Mouse (Mus musculus): ENCODE results near the gene Chd4. TPM values are rescaled to one million over a fixed set of nuclear protein-coding genes. Genes with fewer than 3 reads are reported as not detected.

Chd4 gene
- total and polyA plus RNA-seq, 3 experiments = 28.3 to 113 (median 97.1) TPM

- H3K79me2 ChIP-seq (replicated peaks; ENCODE audit: control insufficient read depth, insufficient read depth, low read length) = no peaks in the 10 kb centered on the region
- no peak overlapping the region for H3K27ac ChIP-seq
- DNase-seq = no peak
- no peaks in the 10 kb centered on the region; the same call in 1 of the 2 replicates for H3K36me3 ChIP-seq (ENCODE audit: control insufficient read depth, insufficient read depth, low read length)
- H3K4me1 ChIP-seq (ENCODE audit: control insufficient read depth, insufficient read depth, low read length) = no peaks in the 10 kb centered on the region
- intact Hi-C loops (cut with DNase I) = loop anchor here (5.0 kb wide), 1 partner anchor 160 kb away; no protein-coding TSS in a partner anchor
- no peak overlapping the region for H3K4me3 ChIP-seq
- H3K27me3 ChIP-seq (ENCODE audit: control insufficient read depth, insufficient read depth, low read length) = no peaks in the 10 kb centered on the region
- TF ChIP-seq POLR2A (IDR thresholded peaks at IDR 0.05; ENCODE audit: insufficient read depth, low read depth, low read length) (no peak), EP300 (IDR thresholded peaks at IDR 0.05; ENCODE audit: insufficient read depth, low read depth, low read length) (no peak), CTCF (IDR thresholded peaks at IDR 0.05) (no peak)
- WGBS = 85% methylated on average over 11 of the region's 11 CpGs
- H3K9ac ChIP-seq (ENCODE audit: low read depth, low read length) = no peak overlapping the region
Observed at GRCm38 (mm10) chr6:125112553-125112952, 16.8 kb downstream of the Chd4 start.

GRCm38 (mm10) chr6:125119387-125119786, 23.6 kb downstream of the Chd4 start:
- H3K27me3 ChIP-seq (ENCODE audit: control insufficient read depth, insufficient read depth, low read length) = no peaks in the 10 kb centered on the region
- H3K9ac ChIP-seq (ENCODE audit: low read depth, low read length) = no peak overlapping the region
- DNase-seq = no peak
- intact Hi-C loops (cut with DNase I) = no loop called here
- no peak overlapping the region for H3K4me3 ChIP-seq
- TF ChIP-seq CTCF (IDR thresholded peaks at IDR 0.05) = no peak
- no peak for TF ChIP-seq POLR2A (IDR thresholded peaks at IDR 0.05; ENCODE audit: insufficient read depth, low read depth, low read length)
- no peak for TF ChIP-seq EP300 (IDR thresholded peaks at IDR 0.05; ENCODE audit: insufficient read depth, low read depth, low read length)
- WGBS = 91% methylated on average over 8 of the region's 8 CpGs
- no peaks in the 10 kb centered on the region for H3K4me1 ChIP-seq (ENCODE audit: control insufficient read depth, insufficient read depth, low read length)
- no peaks in the 10 kb centered on the region; the same call in 1 of the 2 replicates for H3K36me3 ChIP-seq (ENCODE audit: control insufficient read depth, insufficient read depth, low read length)
- no peak overlapping the region for H3K27ac ChIP-seq
- H3K79me2 ChIP-seq (replicated peaks; ENCODE audit: control insufficient read depth, insufficient read depth, low read length) = no peaks in the 10 kb centered on the region

DNA sequence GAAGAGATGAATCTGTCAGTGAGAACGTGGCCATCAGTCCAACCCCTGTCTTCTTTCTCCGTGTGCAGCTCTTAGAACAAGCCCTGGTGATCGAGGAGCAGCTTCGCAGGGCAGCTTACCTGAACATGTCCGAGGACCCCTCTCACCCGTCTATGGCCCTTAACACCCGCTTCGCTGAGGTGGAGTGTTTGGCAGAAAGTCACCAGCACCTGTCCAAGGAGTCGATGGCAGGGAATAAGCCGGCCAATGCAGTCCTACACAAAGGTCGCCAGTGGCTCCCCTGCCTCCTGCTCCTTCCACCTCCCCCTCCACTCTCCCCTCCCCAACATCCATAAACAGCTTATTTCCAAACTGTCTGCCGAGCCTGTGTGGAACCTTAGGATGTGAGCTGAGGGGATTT, 32.9 kb downstream of the Chd4 start:
- intact Hi-C loops (cut with DNase I) = no loop called here

DNA sequence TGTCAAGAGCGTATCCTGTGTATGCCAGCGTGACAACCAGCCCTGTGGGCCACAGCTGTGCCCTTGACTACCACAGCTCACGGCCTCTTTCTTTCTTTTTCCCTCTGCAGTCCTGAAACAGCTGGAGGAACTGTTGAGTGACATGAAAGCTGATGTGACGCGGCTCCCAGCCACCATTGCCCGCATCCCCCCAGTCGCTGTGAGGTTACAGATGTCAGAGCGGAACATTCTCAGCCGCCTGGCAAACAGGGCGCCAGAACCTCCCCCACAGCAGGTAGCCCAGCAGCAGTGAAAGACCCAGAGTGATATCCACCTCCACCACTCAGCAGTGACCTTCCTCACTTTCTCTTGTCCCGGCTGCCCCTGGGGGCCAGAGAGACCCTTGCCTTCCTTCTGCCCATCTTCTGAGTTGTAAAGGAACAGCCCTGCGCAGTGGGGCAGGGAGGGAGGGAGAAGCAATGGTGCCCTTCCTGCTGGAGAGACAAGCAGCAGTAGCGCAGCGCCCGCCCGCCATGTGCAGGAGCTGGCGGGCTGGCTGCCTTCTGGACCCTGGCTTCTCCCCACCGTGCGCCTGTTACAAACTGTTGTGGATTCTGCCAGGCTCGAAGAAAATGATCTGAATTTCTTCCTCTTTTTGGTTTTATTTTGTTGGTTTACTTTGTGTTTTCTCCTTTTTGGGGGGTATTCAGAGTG, 34.1 kb downstream of the Chd4 start:
- Histone ChIP-seq H3K36me3 (ENCODE audit: control insufficient read depth, insufficient read depth, low read length) (no peaks in the 10 kb centered on the region), H3K9ac (ENCODE audit: low read depth, low read length) (no peak overlapping the region), H3K27ac (no peak overlapping the region), H3K27me3 (ENCODE audit: control insufficient read depth, insufficient read depth, low read length) (no peaks in the 10 kb centered on the region), H3K4me3 (no peak overlapping the region), H3K4me1 (ENCODE audit: control insufficient read depth, insufficient read depth, low read length) (peaks cover 1% of the 10 kb centered on the region; the same call in 1 of the 2 replicates), H3K79me2 (replicated peaks; ENCODE audit: control insufficient read depth, insufficient read depth, low read length) (no peaks in the 10 kb centered on the region)
- intact Hi-C loops (cut with DNase I) = loop anchor here (1.0 kb wide), 1 partner anchor 30 kb away; no protein-coding TSS in a partner anchor
- 90% methylated on average over 20 of the region's 20 CpGs for WGBS
- TF ChIP-seq EP300 (IDR thresholded peaks at IDR 0.05; ENCODE audit: insufficient read depth, low read depth, low read length) (no peak), CTCF (IDR thresholded peaks at IDR 0.05) (no peak), POLR2A (IDR thresholded peaks at IDR 0.05; ENCODE audit: insufficient read depth, low read depth, low read length) (no peak)
- DNase-seq = no peak

More for the DNA sequence above, 32.9 kb downstream of the Chd4 start:
- Histone ChIP-seq H3K9ac (ENCODE audit: low read depth, low read length) (no peak overlapping the region), H3K27ac (no peak overlapping the region), H3K27me3 (ENCODE audit: control insufficient read depth, insufficient read depth, low read length) (no peaks in the 10 kb centered on the region), H3K4me3 (no peak overlapping the region), H3K79me2 (replicated peaks; ENCODE audit: control insufficient read depth, insufficient read depth, low read length) (no peaks in the 10 kb centered on the region), H3K36me3 (ENCODE audit: control insufficient read depth, insufficient read depth, low read length) (no peaks in the 10 kb centered on the region), H3K4me1 (ENCODE audit: control insufficient read depth, insufficient read depth, low read length) (peaks cover 1% of the 10 kb centered on the region; the same call in 1 of the 2 replicates)
- 83% methylated on average over 12 of the region's 12 CpGs for WGBS
- DNase-seq = no peak
- TF ChIP-seq EP300 (IDR thresholded peaks at IDR 0.05; ENCODE audit: insufficient read depth, low read depth, low read length) (no peak), POLR2A (IDR thresholded peaks at IDR 0.05; ENCODE audit: insufficient read depth, low read depth, low read length) (no peak), CTCF (IDR thresholded peaks at IDR 0.05) (no peak)

DNA sequence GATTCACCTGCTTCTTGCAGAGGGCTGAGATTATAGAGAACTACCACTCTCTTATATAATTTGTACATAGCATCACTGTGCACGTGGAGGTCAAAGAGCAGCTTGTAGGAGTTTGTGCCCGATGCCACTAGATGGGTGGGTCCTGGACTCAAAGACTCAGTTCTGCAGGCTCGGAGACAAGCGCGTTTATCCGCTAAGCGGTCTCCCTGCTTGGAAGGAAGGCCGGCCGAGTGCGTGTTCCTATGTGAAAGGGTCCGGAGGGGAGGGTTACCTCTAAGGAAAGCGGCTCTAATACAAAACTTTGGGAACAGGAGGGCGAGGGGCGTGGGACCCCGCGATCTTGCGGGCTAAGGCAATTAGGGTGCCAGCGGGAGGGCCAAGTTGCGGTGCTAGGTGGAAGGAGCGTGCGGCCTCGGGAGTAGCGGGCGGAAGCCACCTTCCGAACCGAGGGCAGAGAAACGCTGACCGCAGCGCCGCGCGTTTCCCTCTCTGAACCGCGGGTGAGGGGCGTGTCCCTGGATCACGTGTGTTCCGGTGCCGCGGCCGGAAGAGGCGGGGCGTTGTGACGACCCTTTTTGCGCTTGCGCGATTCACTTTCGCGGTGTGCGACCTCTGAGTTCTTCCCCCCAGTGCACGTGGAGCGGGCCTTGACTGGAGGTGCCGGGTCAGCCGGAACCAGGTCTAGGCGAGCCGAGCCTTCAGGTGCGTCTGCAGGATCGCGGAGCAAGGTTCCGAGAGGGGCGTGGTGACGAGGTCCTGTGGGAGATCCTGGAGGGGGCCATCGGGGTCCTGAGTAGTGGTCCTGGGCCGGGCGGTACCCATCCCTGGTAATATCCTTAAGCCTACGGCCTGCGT, 35.7 kb downstream of the Chd4 start, which contains the start of gene Nop2:
Gene Nop2, plus strand, starts transcription at position 608 of the 855 bp plus-strand sequence.
- Histone ChIP-seq H3K9ac (ENCODE audit: low read depth, low read length) (peak within 1 kb of the TSS; percentile 94), H3K4me1 (ENCODE audit: control insufficient read depth, insufficient read depth, low read length) (peaks cover 1% of the 10 kb centered on the region; the same call in 1 of the 2 replicates), H3K4me3 (peak within 1 kb of the TSS; percentile 68), H3K27ac (peak within 1 kb of the TSS; percentile 93), H3K27me3 (ENCODE audit: control insufficient read depth, insufficient read depth, low read length) (no peaks in the 10 kb centered on the region), H3K79me2 (replicated peaks; ENCODE audit: control insufficient read depth, insufficient read depth, low read length) (no peaks in the 10 kb centered on the region), H3K36me3 (ENCODE audit: control insufficient read depth, insufficient read depth, low read length) (no peaks in the 10 kb centered on the region)
- intact Hi-C loops (cut with DNase I) = no loop called here
- DNase-seq = peak; percentile 90 to 91
- WGBS = under 1% methylated on average over 66 of the region's 66 CpGs
- TF ChIP-seq CTCF (IDR thresholded peaks at IDR 0.05) = no peak
- TF ChIP-seq POLR2A (IDR thresholded peaks at IDR 0.05; ENCODE audit: insufficient read depth, low read depth, low read length) = peak; percentile 87
- TF ChIP-seq EP300 (IDR thresholded peaks at IDR 0.05; ENCODE audit: insufficient read depth, low read depth, low read length) = 0 out of 2 replicates have a peak, but pooled peaks have one; percentile 24

Data from heart, adult 2 months (tissue).